Mouse (Mus musculus) liver, embryonic 16.5 days (tissue): ENCODE measurements around the gene Ano6. TPM values are rescaled to one million over a fixed set of nuclear protein-coding genes. Genes with fewer than 3 reads are reported as not detected.
A peak's percentile ranks its signal among the peaks of the same experiment; 100 is the strongest.

Source experiments
- ATAC-seq: fragments of 200-750 bp; cut with Nextera tagmentation; 2 replicates; pipeline ENCODE4 v1.8.0; 2017; ENCODE audit warnings: low read depth, mild to moderate bottlenecking, moderate number of reproducible peaks, moderate library complexity
- H3K27ac ChIP-seq: fragments of 300-500 bp; sonication (generic); 2 replicates; pipeline ENCODE4 v1.5.1; 2014; ENCODE audit warnings: mild to moderate bottlenecking, low read length
- H3K27me3 ChIP-seq: fragments of 300-500 bp; sonication (generic); 2 replicates; pipeline ENCODE4 v1.6.1; 2014; ENCODE audit warnings: low read depth, low read length, mixed read lengths; ENCODE audit not compliant: control insufficient read depth, insufficient read depth
- H3K36me3 ChIP-seq: fragments of 300-500 bp; sonication (generic); 2 replicates; pipeline ENCODE4 v1.6.1; 2014; ENCODE audit warnings: mild to moderate bottlenecking; ENCODE audit not compliant: control insufficient read depth, insufficient read depth
- H3K4me1 ChIP-seq: fragments of 300-500 bp; sonication (generic); 2 replicates; pipeline ENCODE4 v1.6.1; 2014; ENCODE audit warnings: low read depth, low read length, mixed read lengths; ENCODE audit not compliant: control insufficient read depth
- H3K4me2 ChIP-seq: fragments of 300-500 bp; sonication (generic); 2 replicates; pipeline ENCODE4 v1.6.1; 2014; ENCODE audit warnings: low read depth, low read length, mixed read lengths
- H3K4me3 ChIP-seq: fragments of 300-500 bp; sonication (generic); 2 replicates; pipeline ENCODE4 v1.5.1; 2014; ENCODE audit warnings: low read depth, mild to moderate bottlenecking, low read length
- H3K9ac ChIP-seq: fragments of 300-500 bp; sonication (generic); 2 replicates; pipeline ENCODE4 v1.6.1; 2014; ENCODE audit warnings: low read depth, low read length
- H3K9me3 ChIP-seq: fragments of 300-500 bp; sonication (generic); replicated peaks from 2 replicates; pipeline ENCODE4 v1.6.1; 2016; ENCODE audit warnings: low read length; ENCODE audit not compliant: control insufficient read depth
- WGBS: fragments of 180-500 bp; shearing (Covaris S2); extraction: QIAGEN DNeasy Blood & Tissue Kit; methylation state at CpG from one replicate; pipeline ENCODE4 v1.1.7; 2014; ENCODE audit not compliant: insufficient replicate concordance; 5-methylcytosine and 5-hydroxymethylcytosine counted together
- polyA plus RNA-seq: library from polyadenylated mRNA; unstranded; fragments of >200 nt; fragmentation: Nextera tagmentation; extraction: Ambion mirVana; gene quantifications from 2 replicates; pipeline ENCODE4 v1.2.1, GENCODE M21; 2015

Ano6 gene
- polyA plus RNA-seq, 1 experiment from 2014 or later = 10.5 TPM

- Histone ChIP-seq H3K27ac (no peak overlapping the region), H3K36me3 (no peaks in the 10 kb centered on the region), H3K9ac (no peak overlapping the region), H3K27me3 (no peaks in the 10 kb centered on the region), H3K4me3 (no peak overlapping the region), H3K4me2 (no peak overlapping the region), H3K4me1 (peaks cover 11% of the 10 kb centered on the region), H3K9me3 (no peaks in the 10 kb centered on the region)
- 83% methylated on average over 6 of the region's 6 CpGs for WGBS
- no peak for ATAC-seq
Measured at GRCm38 (mm10) chr15:95922558-95922957, 131.9 kb downstream of the Ano6 start.

- Histone ChIP-seq H3K9ac (no peak overlapping the region), H3K4me3 (no peak overlapping the region), H3K9me3 (no peaks in the 10 kb centered on the region), H3K4me2 (no peak overlapping the region), H3K27ac (no peak overlapping the region), H3K36me3 (no peaks in the 10 kb centered on the region), H3K4me1 (peaks cover 6% of the 10 kb centered on the region), H3K27me3 (no peaks in the 10 kb centered on the region)
- ATAC-seq = peak; percentile 45; the same call in 1 of the 2 replicates
- 42% methylated on average over 8 of the region's 8 CpGs for WGBS
Measured at GRCm38 (mm10) chr15:95925334-95925986, 134.8 kb downstream of the Ano6 start.

DNA sequence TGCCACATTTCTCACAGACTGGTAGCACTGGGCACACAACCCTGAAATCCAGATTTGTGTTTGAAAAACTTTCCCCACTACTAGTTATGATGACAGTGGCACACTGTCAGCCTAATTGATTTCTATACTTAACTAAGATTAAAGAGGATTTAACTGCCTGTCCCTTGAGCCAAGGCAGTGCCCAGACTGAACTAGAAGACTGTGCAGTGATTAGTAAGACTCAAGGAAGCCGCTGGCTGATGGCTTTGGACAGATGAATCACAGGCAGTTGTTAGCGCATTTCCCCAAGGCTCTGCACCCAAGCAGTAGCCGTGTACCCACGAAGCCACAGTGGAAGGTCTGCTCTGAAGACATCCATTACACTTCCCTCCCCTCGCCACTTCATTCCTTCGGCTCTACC, 138.4 kb downstream of the Ano6 start:
- Histone ChIP-seq H3K4me1 (peaks cover 6% of the 10 kb centered on the region), H3K27ac (no peak overlapping the region), H3K9me3 (no peaks in the 10 kb centered on the region), H3K36me3 (no peaks in the 10 kb centered on the region), H3K9ac (no peak overlapping the region), H3K4me3 (no peak overlapping the region), H3K4me2 (no peak overlapping the region), H3K27me3 (no peaks in the 10 kb centered on the region)
- WGBS = 79% methylated on average over 6 of the region's 6 CpGs
- ATAC-seq = no peak

DNA sequence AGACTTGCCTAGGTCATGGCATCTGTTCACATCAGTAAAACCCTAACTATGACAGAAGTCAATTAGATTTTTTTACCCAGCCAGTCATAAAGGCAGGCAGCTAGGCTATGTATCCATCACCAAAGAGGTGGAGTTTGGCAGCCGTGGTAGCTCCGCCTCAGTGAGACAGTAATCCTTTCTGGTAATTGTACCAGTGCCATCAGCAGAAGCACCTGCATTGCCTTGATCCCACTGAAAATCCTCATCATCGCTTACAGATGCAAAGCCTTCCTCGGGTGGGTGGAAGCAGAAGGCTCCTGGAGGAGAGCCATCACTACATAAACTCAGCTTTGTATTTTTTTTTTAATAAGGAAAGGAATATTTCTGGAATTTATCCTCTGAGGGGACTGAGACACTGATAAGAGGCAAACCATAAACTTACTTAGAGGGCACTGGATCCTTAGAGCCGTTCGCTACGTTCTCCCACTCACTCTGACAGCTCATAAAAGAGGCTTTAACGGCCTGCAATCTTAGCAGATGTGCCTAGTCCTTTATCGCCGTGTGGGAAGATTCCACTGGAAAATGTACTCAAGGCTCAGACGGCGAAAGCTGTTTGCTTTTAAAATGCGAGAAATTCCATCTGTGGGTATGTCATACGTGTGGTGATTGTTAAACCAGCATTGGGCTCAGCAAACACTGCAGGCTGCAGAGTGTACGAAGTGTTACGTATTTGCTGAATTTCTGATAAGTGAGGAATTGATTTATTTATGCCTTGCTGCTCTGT, 140.6 kb downstream of the Ano6 start:
- H3K9me3 ChIP-seq = no peaks in the 10 kb centered on the region
- H3K36me3 ChIP-seq = no peaks in the 10 kb centered on the region
- WGBS = 76% methylated on average over 16 of the region's 16 CpGs
- H3K4me3 ChIP-seq = no peak overlapping the region
- no peaks in the 10 kb centered on the region for H3K4me1 ChIP-seq
- no peak for ATAC-seq
- H3K4me2 ChIP-seq = no peak overlapping the region
- H3K9ac ChIP-seq = no peak overlapping the region
- H3K27me3 ChIP-seq = no peaks in the 10 kb centered on the region
- H3K27ac ChIP-seq = no peak overlapping the region

DNA sequence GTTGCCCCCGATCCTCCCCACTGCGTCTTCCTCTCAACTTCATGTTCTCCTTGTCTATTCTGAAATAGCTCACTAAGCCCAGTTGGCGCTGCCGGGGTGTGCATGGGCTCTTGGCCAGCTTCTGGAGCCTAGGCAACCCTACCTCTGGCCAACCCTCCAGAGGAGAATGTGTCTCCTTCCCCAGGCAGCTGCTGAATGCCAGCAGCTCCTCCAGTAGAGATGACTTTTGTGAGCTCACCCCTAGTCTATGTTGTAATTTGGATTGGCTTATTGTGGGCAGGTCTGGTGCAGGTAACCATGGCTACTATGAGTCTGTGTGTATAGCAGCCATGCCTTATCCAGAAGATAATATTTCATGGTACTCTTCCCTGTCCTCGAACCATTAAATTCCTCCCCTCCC, 141.7 kb downstream of the Ano6 start:
- no peak for ATAC-seq
- H3K4me3 ChIP-seq = no peak overlapping the region
- H3K27ac ChIP-seq = no peak overlapping the region
- H3K4me2 ChIP-seq = no peak overlapping the region
- H3K4me1 ChIP-seq = no peaks in the 10 kb centered on the region
- H3K27me3 ChIP-seq = no peaks in the 10 kb centered on the region
- no peak overlapping the region for H3K9ac ChIP-seq
- no peaks in the 10 kb centered on the region for H3K36me3 ChIP-seq
- 87% methylated on average over 5 of the region's 5 CpGs for WGBS
- no peaks in the 10 kb centered on the region for H3K9me3 ChIP-seq

GRCm38 (mm10) chr15:95935141-95935540, 144.5 kb downstream of the Ano6 start:
- Histone ChIP-seq H3K27me3 (no peaks in the 10 kb centered on the region), H3K4me1 (no peaks in the 10 kb centered on the region), H3K4me2 (no peak overlapping the region), H3K9me3 (no peaks in the 10 kb centered on the region), H3K36me3 (no peaks in the 10 kb centered on the region), H3K4me3 (no peak overlapping the region), H3K27ac (no peak overlapping the region), H3K9ac (no peak overlapping the region)
- no peak for ATAC-seq
- 83% methylated on average over 11 of the region's 11 CpGs for WGBS

GRCm38 (mm10) chr15:95943470-95943869, 152.8 kb downstream of the Ano6 start:
- H3K4me1 ChIP-seq = no peaks in the 10 kb centered on the region
- H3K9ac ChIP-seq = no peak overlapping the region
- ATAC-seq = peak; percentile 51; the same call in 1 of the 2 replicates
- no peak overlapping the region for H3K4me3 ChIP-seq
- no peaks in the 10 kb centered on the region for H3K27me3 ChIP-seq
- no peaks in the 10 kb centered on the region for H3K9me3 ChIP-seq
- WGBS = 53% methylated on average over 4 of the region's 4 CpGs
- no peak overlapping the region for H3K27ac ChIP-seq
- H3K36me3 ChIP-seq = no peaks in the 10 kb centered on the region; the same call in 1 of the 2 replicates
- H3K4me2 ChIP-seq = no peak overlapping the region

DNA sequence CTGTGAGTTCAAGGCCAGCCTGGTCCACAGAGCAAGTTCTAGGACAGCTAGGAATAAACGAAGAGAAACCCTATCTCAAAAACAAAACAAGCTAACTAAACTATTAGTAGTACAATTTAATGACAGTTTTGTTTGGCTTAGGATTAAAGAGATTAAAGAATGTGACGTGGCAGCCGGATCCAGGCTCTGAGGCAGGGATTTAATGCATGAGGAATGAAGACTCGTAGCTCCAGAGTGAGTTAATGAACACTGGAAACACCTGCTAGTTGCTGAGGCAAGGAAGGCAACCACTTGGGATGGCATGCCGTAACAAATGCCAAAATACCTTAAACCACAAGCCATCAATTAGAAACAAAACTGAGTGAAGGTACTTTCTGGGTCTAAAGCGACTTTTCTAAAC, 153.7 kb downstream of the Ano6 start:
- no peak for ATAC-seq
- Histone ChIP-seq H3K4me1 (no peaks in the 10 kb centered on the region), H3K36me3 (no peaks in the 10 kb centered on the region; the same call in 1 of the 2 replicates), H3K4me3 (no peak overlapping the region), H3K9ac (no peak overlapping the region), H3K9me3 (no peaks in the 10 kb centered on the region), H3K4me2 (no peak overlapping the region), H3K27me3 (no peaks in the 10 kb centered on the region), H3K27ac (no peak overlapping the region)
- 77% methylated on average over 6 of the region's 6 CpGs for WGBS
